Mouse (Mus musculus): ENCODE results near the gene Zbtb43. TPM values are rescaled to one million over a fixed set of nuclear protein-coding genes. Genes with fewer than 3 reads are reported as not detected.

Gene Zbtb43
- polyA plus RNA-seq, 1 experiment: 9.9 TPM

- Histone ChIP-seq H3K4me3 (replicated peaks; ENCODE audit: extremely low read depth, low read depth, low read length) (no peak overlapping the region), H3K4me1 (ENCODE audit: control insufficient read depth, insufficient read depth, low read length) (peaks cover 6% of the 10 kb centered on the region)
- no peak for DNase-seq
- WGBS: 59% methylated on average over 3 of the region's 3 CpGs
- TF ChIP-seq CTCF (IDR thresholded peaks at IDR 0.05; ENCODE audit: insufficient read depth, low read length): no peak
- TF ChIP-seq POLR2A (IDR thresholded peaks at IDR 0.05; ENCODE audit: borderline replicate concordance, extremely low read depth, low read depth, low read length): no peak
Measured at GRCm38 (mm10) chr2:33456696-33457095, 11.7 kb downstream of the Zbtb43 start.

GRCm38 (mm10) chr2:33456242-33456641 lies 12.1 kb downstream of the Zbtb43 start:
- 86% methylated on average over 5 of the region's 5 CpGs for WGBS

GRCm38 (mm10) chr2:33455350-33455749 lies 13.0 kb downstream of the Zbtb43 start:
- TF ChIP-seq CTCF (IDR thresholded peaks at IDR 0.05; ENCODE audit: insufficient read depth, low read length): no peak
- no peak overlapping the region for H3K4me3 ChIP-seq (replicated peaks; ENCODE audit: extremely low read depth, low read depth, low read length)
- WGBS: 71% methylated on average over 3 of the region's 3 CpGs
- no peak for DNase-seq
- H3K4me1 ChIP-seq (ENCODE audit: control insufficient read depth, insufficient read depth, low read length): peaks cover 12% of the 10 kb centered on the region

More at GRCm38 (mm10) chr2:33456242-33456641, 12.1 kb downstream of the Zbtb43 start:
- TF ChIP-seq POLR2A (IDR thresholded peaks at IDR 0.05; ENCODE audit: borderline replicate concordance, extremely low read depth, low read depth, low read length): no peak
- TF ChIP-seq CTCF (IDR thresholded peaks at IDR 0.05; ENCODE audit: insufficient read depth, low read length): no peak
- no peak for DNase-seq
- Histone ChIP-seq H3K4me1 (ENCODE audit: control insufficient read depth, insufficient read depth, low read length) (peaks cover 6% of the 10 kb centered on the region), H3K4me3 (replicated peaks; ENCODE audit: extremely low read depth, low read depth, low read length) (no peak overlapping the region)

- no peak for DNase-seq
- Histone ChIP-seq H3K4me3 (replicated peaks; ENCODE audit: extremely low read depth, low read depth, low read length) (no peak overlapping the region), H3K4me1 (ENCODE audit: control insufficient read depth, insufficient read depth, low read length) (peaks cover 12% of the 10 kb centered on the region)
- whole genome bisulfite sequencing: 89% methylated on average over 8 of the region's 8 CpGs
- TF ChIP-seq CTCF (IDR thresholded peaks at IDR 0.05; ENCODE audit: insufficient read depth, low read length) (no peak), POLR2A (IDR thresholded peaks at IDR 0.05; ENCODE audit: borderline replicate concordance, extremely low read depth, low read depth, low read length) (no peak)
Measured at GRCm38 (mm10) chr2:33454816-33455215, 13.5 kb downstream of the Zbtb43 start.

GRCm38 (mm10) chr2:33453476-33453875 lies 14.9 kb downstream of the Zbtb43 start:
- Histone ChIP-seq H3K4me1 (ENCODE audit: control insufficient read depth, insufficient read depth, low read length) (peaks cover 12% of the 10 kb centered on the region), H3K4me3 (replicated peaks; ENCODE audit: extremely low read depth, low read depth, low read length) (no peak overlapping the region)
- WGBS: 89% methylated on average over 3 of the region's 3 CpGs
- no peak for TF ChIP-seq POLR2A (IDR thresholded peaks at IDR 0.05; ENCODE audit: borderline replicate concordance, extremely low read depth, low read depth, low read length)
- no peak for TF ChIP-seq CTCF (IDR thresholded peaks at IDR 0.05; ENCODE audit: insufficient read depth, low read length)
- no peak for DNase-seq

- H3K4me1 ChIP-seq (ENCODE audit: control insufficient read depth, insufficient read depth, low read length): peaks cover 12% of the 10 kb centered on the region
- DNase-seq: no peak
- TF ChIP-seq POLR2A (IDR thresholded peaks at IDR 0.05; ENCODE audit: borderline replicate concordance, extremely low read depth, low read depth, low read length) (no peak), CTCF (IDR thresholded peaks at IDR 0.05; ENCODE audit: insufficient read depth, low read length) (no peak)
- WGBS: 74% methylated on average over 5 of the region's 5 CpGs
- no peak overlapping the region for H3K4me3 ChIP-seq (replicated peaks; ENCODE audit: extremely low read depth, low read depth, low read length)
Measured at GRCm38 (mm10) chr2:33452721-33453120, 15.6 kb downstream of the Zbtb43 start.

GRCm38 (mm10) chr2:33452140-33452539 lies 16.2 kb downstream of the Zbtb43 start:
- TF ChIP-seq CTCF (IDR thresholded peaks at IDR 0.05; ENCODE audit: insufficient read depth, low read length): no peak
- TF ChIP-seq POLR2A (IDR thresholded peaks at IDR 0.05; ENCODE audit: borderline replicate concordance, extremely low read depth, low read depth, low read length): peak; percentile 30; the same call in 1 of the 2 replicates
- no peak for DNase-seq
- Histone ChIP-seq H3K4me3 (replicated peaks; ENCODE audit: extremely low read depth, low read depth, low read length) (no peak overlapping the region), H3K4me1 (ENCODE audit: control insufficient read depth, insufficient read depth, low read length) (peaks cover 12% of the 10 kb centered on the region)
- WGBS: 27% methylated on average over 4 of the region's 4 CpGs

- Histone ChIP-seq H3K4me1 (ENCODE audit: control insufficient read depth, insufficient read depth, low read length) (peaks cover 12% of the 10 kb centered on the region), H3K4me3 (replicated peaks; ENCODE audit: extremely low read depth, low read depth, low read length) (no peak overlapping the region)
- DNase-seq: no peak
- WGBS: 63% methylated on average over 11 of the region's 11 CpGs
- TF ChIP-seq CTCF (IDR thresholded peaks at IDR 0.05; ENCODE audit: insufficient read depth, low read length) (no peak), POLR2A (IDR thresholded peaks at IDR 0.05; ENCODE audit: borderline replicate concordance, extremely low read depth, low read depth, low read length) (no peak)
Measured at GRCm38 (mm10) chr2:33451038-33451978, 17.1 kb downstream of the Zbtb43 start.

GRCm38 (mm10) chr2:33449119-33449873 lies 19.1 kb downstream of the Zbtb43 start:
- WGBS: 88% methylated on average over 22 of the region's 22 CpGs
- TF ChIP-seq POLR2A (IDR thresholded peaks at IDR 0.05; ENCODE audit: borderline replicate concordance, extremely low read depth, low read depth, low read length) (no peak), CTCF (IDR thresholded peaks at IDR 0.05; ENCODE audit: insufficient read depth, low read length) (no peak)
- peaks cover 12% of the 10 kb centered on the region for H3K4me1 ChIP-seq (ENCODE audit: control insufficient read depth, insufficient read depth, low read length)
- H3K4me3 ChIP-seq (replicated peaks; ENCODE audit: extremely low read depth, low read depth, low read length): no peak overlapping the region
- DNase-seq: no peak
